Mouse (Mus musculus) inflammation-experienced regulatory T-cells, adult 16 weeks (primary cell): ENCODE measurements around the gene Pin4. TPM values are rescaled to one million over a fixed set of nuclear protein-coding genes. Genes with fewer than 3 reads are reported as not detected.

Experiments used
- polyA plus RNA-seq: library from polyadenylated mRNA; unstranded; fragments of 100-300 nt; shearing (Covaris generic); gene quantifications from one replicate; pipeline ENCODE4 v1.2.1, GENCODE M21; 2017

Pin4 gene
- 21.4 TPM for polyA plus RNA-seq

DNA sequence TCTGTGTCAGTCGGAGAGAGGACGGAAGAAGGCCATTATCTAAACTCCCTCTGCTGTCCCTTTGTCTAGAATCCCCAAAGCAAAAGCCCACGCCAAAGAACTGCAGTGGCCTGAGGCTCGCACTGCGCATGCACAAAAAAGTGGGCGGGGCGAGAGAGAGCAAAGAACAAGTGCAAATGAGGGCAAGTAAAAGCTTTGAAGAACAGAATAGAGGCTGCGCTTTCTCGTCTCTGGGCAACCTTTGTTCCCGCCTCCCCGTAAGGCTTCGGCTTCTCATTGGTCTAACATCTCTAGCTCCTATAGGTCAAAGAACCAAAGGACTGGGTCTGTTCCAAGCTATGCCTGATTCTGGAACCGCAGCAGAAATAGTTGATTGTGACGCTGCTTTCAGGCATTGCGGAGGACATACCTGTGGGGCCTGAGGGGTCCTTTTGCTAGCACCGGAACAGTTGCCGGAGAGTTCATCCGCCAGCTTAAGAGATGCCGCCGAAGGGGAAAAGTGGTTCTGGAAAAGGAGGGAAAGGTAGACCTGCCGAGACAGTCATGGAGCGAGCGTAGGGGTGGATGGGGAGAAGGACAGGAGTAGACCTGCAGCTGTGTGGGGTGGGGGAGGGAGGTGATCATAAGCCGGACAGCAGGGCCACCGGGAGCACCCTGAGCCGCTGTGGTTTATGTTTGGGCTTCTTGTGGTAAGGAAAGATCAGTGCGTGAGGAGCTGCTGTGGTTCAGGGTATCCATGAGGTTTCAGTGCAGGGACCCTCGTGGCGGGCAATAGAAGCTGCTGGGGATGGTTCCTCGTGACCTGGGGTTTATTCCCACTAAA is at the start of gene Pin4:
Pin4 (plus strand) TSS at position 406 of the 823 bp plus-strand sequence.

DNA sequence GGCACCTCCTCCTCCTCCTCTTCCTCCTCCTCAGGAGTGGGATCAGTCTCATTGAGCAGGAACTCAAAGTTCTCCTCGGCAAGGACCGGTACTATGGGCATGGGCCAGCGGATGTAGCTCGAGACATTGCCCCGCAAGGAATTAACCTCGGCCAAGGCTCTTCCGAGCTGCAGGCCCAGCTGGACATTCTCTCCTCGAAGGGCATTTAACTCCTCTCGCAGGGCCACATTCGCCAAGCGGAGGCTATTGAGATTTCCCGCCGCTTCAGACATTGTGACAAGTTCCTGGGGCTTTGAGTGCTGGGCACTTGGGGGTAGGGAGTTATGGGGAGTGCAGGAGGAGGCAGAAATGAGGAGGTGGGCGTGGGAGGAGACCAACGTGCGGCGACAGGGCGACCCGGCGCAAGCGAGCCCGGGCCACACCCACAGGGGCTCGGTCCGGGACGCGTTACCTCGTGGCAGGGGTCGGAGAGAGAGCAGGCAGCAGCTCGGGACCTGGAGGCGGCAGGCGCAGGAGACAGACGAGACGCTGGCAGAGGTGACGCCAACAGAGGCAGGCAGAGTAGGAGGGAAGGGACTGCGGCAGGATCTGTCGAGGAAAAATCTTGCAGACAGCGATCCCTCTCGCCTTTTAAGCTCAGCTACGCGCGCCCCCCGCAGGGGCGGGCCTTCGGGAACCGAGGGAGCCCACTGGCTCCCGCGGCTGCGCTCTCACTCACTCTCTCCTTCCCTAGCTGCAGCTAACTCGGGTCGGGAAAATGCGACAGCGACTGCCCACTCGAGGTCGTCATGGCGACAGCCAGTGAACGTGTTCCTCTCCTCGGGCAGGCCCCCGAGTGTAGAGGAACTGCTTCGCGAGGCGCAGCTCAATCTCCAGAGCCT is 48.4 kb upstream of the Pin4 start, which contains the start of gene Rtl5:
Rtl5 (minus strand) TSS at position 714 of the 881 bp plus-strand sequence.

DNA sequence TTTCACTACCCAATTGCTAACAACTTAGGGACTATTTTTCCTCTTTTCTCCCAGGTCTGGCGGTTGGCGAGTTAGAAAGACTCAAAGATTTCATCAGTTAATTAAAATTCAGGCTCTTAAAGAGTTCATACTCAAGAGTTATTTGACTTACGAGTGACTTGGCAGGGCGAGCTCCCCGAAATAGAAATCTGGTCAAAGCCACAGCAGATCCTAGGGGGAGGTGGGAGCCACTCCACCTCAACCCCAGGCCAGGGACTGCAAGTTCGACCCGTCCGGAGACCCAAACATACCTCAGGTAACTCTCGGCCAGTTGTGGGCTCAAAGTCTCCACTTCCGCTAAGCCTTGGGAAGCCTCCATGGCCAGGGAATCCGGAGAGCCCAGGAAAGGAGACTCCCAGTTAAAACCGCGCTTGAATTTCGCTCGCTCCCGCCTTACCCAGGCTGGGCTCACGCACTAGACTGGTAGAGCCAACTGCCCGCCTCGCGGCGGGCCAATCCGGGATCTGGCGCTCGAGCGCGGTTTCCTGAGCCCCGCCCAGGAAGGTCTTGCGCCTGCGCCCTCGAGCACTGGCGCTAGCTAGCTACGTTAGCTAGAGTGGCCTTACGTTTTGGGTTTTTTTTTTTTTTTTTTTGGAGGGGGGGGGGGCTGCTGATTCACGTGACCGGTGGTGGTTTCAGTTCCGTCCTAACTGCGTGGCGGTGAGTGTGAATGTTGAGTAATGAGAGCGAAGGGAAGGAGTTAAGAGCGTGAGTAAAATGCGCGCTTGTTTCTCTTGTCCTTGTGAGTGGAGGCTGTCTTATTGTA is 37.6 kb downstream of the Pin4 start, which contains the start of gene Ercc6l:
Ercc6l (minus strand) TSS at position 474 of the 805 bp plus-strand sequence.

Other genes with a start within 250 kb of the Pin4 start
- gene Rtl5, start 48.1 kb upstream of the Pin4 start, polyA plus RNA-seq = 0.96 TPM
- gene Ercc6l, start 37.6 kb downstream of the Pin4 start, polyA plus RNA-seq = 5.0 TPM
- gene Rps4x, start 69.9 kb downstream of the Pin4 start, polyA plus RNA-seq = 694 TPM
- not detected for gene Cited1, start 132.7 kb downstream of the Pin4 start, polyA plus RNA-seq